Mouse (Mus musculus) left cerebral cortex, postnatal 25 days (tissue): ENCODE data around the gene Ccnt2. TPM values are rescaled to one million over a fixed set of nuclear protein-coding genes. Genes with fewer than 3 reads are reported as not detected.
"Not testable (repeated sequence)": the region's sequence is repeated elsewhere in the genome, so short reads cannot be mapped to it uniquely, and the experiment has no call there.

Source experiments
- DNase-seq, 2 experiments: peaks; one replicate each; pipeline ENCODE4 v3.0.0; 2022; ENCODE audit warnings: low spot score in 2 of 2, mixed read lengths in 1 of 2
- intact Hi-C: fragments of 180-260 bp; cut with DNase I; formaldehyde crosslinking; loops from one replicate; pipeline ENCODE4 v1.15.1; 2025
- total RNA-seq, 2 experiments: library from RNA; stranded (reverse); gene quantifications; 2 replicates each; pipeline ENCODE4 v1.2.3; 2021

Gene Ccnt2
- total RNA-seq = 10 to 100 TPM; 61.3 to 68.8 TPM

DNA sequence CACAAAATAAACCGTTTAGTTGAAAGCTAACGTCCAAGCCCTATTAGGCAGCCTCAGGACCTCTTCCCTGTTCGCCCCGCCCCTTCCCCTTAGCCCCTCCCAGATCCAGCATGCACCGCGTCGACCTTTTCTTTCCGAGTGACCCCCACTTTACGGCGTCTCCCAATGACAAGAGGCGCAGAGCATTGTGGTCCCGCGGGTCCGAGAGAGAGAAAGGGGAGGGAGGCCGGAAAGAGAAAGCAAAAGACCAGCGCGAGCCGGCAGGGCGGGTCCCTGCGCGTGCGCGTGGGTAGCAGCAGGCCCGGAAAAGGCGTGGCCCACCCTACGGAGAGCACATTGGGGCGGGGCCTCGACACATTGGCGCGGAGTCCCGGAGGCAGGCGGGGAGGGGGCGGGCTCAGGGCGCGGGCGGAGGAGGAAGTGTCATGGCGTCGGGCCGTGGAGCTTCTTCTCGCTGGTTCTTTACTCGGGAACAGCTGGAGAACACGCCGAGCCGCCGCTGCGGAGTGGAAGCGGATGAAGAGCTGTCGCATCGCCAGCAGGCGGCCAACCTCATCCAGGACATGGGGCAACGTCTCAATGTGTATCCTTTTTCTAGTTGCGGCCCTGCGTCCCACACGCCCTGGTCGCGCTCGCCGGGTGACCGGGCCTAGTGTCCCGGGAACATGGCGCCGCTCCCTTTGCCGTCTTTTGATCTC is at the start of gene Ccnt2:
Gene Ccnt2 (plus strand): TSS at position 362 of the 698 bp plus-strand sequence.
- DNase-seq = peak; percentile 99 to 100
- intact Hi-C loops = no loop called here

DNA sequence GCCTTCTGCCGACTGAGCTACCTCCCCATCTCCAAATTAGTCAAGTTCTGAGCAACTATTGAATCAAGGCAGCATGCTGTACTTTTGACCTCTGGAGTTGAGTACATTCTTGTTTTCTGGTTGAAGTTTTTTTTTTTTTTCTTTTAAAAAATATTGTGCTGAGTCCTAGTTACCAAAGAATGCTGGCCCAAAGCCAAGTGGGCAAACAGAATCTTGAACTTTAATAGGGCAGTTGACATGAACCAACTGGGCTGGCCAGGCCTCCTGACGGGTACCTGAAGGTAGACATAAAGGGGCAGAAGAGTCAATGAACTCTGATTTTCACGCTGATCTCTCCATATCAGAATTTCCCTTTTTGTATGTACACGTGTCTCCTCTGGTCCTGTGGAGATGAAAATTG is 44.9 kb upstream of the Ccnt2 start, which contains the start of gene Acmsd:
Gene Acmsd (plus strand): TSS at position 318 of the 400 bp plus-strand sequence.
- intact Hi-C loops = no loop called here
- DNase-seq = no peak

DNA sequence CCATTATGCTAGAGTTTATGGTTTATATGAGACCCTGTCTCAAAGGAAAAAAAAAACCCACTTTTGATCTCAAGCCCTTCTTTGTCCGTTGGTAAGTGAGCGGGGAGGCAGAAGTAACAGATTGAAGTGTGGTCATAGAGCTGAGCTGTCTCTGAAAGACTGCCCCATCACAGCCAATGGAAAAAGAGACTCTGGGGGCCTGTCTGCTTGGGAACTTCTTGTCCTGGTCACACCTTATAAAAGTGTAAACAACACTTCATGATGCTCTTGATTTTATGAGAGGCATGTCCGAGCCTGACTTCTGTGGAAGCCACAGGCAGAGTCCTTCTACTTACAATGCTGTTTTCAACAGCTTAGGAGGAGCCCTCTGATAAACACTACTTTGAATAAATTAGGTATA is 42.9 kb upstream of the Ccnt2 start:
- intact Hi-C loops = no loop called here
- DNase-seq = no peak

DNA sequence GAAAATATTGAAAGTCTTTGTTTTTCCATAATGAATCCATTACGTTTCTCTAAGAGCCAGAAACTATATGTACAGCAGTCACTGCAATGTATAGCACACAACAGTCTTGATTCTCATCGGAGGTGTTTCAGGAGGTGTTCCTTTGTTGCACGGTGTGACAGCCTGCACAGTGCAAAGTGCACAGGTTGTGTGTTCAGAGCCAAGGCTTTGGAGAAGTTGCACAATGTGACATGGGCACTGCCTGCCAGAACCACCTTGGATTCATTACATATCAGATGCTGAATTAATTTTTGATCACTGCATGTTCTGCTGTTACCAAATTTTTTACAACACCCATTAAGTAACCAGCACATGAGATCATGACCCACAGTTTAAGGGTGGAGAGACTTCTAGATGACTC is 41.5 kb upstream of the Ccnt2 start:
- intact Hi-C loops = no loop called here
- DNase-seq = no peak

DNA sequence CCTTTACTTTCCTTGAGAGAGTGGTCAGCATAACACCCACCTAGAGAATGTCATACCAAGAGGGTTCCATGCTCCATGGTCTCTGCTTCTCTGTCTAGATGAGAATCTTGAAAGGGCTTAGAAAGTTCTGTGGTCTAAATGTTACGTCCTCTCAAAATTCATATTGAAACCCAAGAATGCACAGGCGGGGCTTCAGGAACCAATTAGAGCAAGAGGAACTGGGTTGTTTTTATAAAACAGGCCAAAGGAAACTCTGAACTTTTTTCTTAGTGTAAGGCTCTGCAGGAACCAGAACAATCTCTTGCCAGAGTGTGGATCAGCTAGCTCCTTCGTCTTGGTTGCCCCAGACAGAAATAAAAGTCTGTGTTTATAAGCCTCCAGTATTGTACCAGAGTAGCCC is 41.1 kb upstream of the Ccnt2 start:
- DNase-seq = no peak
- intact Hi-C loops = no loop called here

- DNase-seq = no peak
- intact Hi-C loops = no loop called here
Observed at GRCm38 (mm10) chr1:127735356-127735755, 38.6 kb upstream of the Ccnt2 start.

DNA sequence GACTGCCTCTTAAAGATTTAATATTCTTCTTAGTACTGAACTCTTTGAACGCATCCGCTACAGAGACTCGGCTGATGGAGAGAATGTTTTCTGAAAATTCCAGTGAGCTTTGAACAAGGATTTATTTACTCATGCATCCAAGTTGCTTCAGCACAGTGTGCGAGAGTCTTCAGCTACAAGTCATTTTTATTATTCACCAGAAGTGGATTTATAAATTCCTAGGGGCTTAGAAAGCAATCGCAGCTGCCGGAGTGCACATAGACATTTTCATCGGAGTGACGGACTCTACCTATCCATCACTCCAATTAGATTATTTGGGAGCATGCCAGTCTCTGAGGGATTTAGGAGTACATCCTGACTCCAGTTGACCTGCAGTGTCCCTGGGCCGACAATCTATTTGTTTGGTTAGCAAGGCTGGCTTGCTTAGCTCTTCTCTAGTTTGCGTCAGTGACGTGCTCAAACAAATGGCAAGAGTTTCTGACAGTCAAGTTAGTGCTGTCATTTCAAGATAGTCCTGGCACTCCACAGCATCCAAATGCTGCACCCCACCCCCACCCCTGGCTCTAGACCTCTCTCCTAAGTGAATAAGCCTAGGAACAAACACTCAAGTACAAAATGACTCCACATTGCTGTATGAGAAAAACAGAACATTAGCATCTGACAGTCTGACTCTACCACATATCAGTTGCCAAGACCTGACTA is 23.4 kb upstream of the Ccnt2 start:
- no peak for DNase-seq
- intact Hi-C loops = no loop called here

- DNase-seq = no peak
- intact Hi-C loops = no loop called here
Observed at GRCm38 (mm10) chr1:127755806-127756205, 18.2 kb upstream of the Ccnt2 start.

GRCm38 (mm10) chr1:127756331-127757163 is 17.4 kb upstream of the Ccnt2 start:
- intact Hi-C loops = no loop called here
- DNase-seq = no peak

DNA sequence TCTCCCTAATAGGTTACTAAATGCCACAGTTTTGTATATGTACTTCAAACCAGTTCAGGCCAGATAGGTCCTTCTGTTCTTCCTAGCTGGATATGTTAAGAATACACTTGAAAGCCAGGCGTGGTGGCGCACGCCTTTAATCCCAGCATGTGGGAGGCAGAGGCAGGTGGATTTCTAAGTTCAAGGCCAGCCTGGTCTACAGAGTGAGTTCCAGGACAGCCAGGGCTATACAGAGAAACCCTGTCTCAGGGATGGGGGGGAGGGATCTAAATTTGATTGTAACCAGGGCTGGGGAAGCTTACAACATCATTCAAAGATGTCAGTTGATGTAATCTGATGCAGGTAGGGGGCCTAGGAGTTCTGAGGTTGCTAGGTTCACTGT is 16.8 kb upstream of the Ccnt2 start:
- intact Hi-C loops = not testable (repeated sequence)

DNA sequence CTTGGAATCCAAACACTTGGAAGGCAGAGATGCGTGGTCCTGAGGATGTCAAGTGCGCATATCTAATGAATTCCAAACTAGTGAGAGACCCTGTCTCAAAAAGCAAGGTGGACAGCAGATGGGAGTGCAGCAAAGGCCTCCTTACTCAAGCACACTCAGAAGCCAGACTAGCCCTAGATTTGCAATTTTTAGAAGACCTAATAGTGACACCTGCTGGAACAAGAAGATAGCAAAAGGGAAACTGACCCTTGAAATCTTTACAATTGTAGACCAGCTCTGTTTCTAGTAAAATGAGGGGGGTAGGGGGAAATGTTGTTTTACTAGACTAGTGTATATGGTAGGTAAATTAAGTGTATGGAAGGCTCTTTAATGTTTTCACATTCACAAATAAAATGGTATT is 8.5 kb upstream of the Ccnt2 start:
- intact Hi-C loops = loop anchor here (1.0 to 5.0 kb wide), 3 partner anchors 68 to 269 kb away; no protein-coding TSS in a partner anchor
- DNase-seq = peak in 1 of 2 experiments; percentile 43

More for the DNA sequence above, 16.8 kb upstream of the Ccnt2 start:
- DNase-seq = not testable (repeated sequence)

DNA sequence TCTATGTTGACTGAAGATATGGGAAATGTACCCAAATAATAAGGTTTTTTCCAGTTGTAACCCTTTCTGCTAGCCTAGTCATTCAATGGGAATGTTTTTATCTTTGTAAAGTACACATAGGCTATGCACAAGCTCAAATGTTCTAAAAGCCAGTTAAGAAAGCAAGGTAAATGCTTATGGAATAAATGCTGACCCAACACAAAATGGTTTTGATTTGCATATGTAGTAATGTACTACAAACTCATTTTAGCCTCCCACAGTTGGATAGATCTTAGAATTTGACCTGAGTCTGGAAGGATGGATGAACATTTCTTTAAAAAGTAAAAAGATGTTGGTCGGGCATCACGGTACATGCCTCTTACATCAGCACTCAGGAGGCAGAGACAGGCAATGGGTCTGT is 7.2 kb upstream of the Ccnt2 start:
- DNase-seq = no peak
- intact Hi-C loops = loop anchor here (5.0 kb wide), 1 partner anchor 69 kb away; no protein-coding TSS in a partner anchor

- DNase-seq = no peak
- intact Hi-C loops = no loop called here
Observed at GRCm38 (mm10) chr1:127773198-127773802, 664 bp upstream of the Ccnt2 start.

DNA sequence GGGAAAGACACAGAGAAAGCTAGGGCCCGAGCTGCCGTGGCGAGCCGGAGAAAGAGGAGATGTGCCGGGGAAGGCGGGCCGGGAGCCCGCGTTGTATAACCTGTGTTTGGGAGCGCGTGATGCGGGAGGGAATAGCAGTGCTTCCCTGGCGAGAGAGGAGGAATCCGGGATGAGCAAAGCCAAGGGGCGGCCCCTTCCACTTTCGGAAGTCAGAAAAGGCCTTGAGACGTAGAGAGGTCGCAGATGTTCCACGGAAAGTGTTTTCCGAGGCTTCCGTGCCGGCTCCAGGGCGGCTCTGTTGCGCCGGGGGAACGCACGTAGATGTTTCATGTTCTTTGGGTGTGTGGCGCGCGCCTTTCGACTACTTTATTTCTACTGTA is 527 bp downstream of the Ccnt2 start:
- intact Hi-C loops = no loop called here
- no peak for DNase-seq

GRCm38 (mm10) chr1:127775206-127775720 is 1.3 kb downstream of the Ccnt2 start:
- DNase-seq = no peak
- intact Hi-C loops = no loop called here

DNA sequence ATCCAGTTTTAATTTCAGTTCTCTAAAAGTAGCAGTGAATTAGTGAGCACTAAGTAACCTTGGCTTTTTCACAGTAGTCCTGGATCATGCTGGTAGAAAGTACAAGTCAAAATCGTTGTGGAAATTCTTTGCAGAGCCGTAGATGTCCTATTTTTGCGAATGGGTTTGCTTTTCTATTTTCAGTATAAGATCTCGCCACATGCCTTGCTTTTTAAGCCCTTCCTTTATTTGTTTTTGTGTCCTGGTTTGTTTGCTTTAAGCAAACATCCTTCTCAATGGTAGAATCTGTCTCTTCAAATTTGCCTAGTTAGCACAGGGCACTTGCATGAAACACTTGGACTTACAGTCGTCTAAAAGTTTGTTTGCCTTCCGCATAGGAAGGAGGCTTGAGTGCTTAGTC is 2.3 kb downstream of the Ccnt2 start:
- intact Hi-C loops = no loop called here
- no peak for DNase-seq

DNA sequence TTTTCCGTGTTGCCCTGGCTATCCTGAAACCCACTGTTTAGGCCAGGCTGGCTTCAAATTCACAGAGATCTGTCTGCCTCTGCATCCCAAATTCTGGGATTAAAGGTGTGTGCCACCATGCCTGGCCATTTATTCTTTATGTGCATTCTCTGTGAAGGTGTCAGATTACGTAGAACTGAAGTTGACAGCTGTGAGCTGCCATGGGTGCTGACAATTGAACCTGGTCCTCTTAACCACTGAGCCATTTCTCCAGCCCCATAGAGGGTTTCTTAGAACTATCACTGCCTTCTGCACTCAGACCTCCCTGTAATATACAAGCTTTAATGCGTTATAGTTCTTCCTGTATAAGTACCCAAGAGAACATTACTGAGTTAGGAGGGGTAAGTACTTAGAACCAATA is 4.6 kb downstream of the Ccnt2 start:
- DNase-seq = no peak
- intact Hi-C loops = no loop called here

GRCm38 (mm10) chr1:127780142-127780541 is 6.2 kb downstream of the Ccnt2 start:
- DNase-seq = no peak
- intact Hi-C loops = no loop called here

DNA sequence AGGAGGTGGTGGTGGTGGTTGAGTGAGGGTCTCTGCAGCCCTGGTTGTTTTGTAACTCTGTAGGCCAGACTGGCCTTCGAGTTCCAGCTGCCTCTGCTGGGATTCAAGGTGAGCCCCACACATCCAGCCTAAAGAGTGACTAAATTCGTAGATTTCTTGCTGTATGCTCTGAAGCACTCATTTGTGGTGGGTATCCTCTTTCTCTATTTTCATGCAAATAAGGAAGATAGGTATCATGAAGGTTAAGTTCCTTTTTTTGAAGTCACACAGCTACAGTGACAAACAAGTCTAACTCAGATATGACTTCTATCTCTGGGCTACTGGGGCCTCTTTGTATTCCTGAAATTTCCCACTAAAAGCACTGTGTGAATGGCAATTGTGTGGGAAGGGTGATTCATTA is 6.9 kb downstream of the Ccnt2 start:
- DNase-seq = no peak
- intact Hi-C loops = no loop called here

DNA sequence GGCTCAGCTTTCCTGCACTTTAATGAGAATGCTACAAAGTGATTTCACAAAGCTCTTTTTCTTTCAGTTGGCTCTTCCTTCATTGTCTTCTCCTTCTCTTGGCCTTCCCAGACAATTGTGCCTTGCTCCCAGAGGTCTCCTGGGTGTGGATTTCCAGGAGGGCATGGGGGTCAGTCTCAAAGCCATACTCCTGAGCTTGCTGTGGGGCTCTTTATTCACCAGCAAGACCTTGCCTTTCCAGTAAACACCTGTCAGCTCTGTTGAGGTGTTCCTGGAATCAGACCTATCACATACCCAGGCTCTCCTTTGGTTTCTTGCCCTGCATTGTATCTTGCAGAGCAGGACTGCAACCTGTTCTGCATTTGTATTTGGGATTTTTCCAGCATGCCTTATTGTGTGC is 9.9 kb downstream of the Ccnt2 start:
- intact Hi-C loops = no loop called here
- DNase-seq = no peak
